Mouse (Mus musculus): Measurements from ENCODE around the gene Hist3h2a.

- no peak for TF ChIP-seq CTCF (IDR thresholded peaks at IDR 0.05; ENCODE audit: low read depth)
- no peak for TF ChIP-seq EP300 (IDR thresholded peaks at IDR 0.05; ENCODE audit: low read depth)
These were observed 35.7 kb downstream of the Hist3h2a start for GRCm38 (mm10) chr11:58990141-58990540.

Data from liver, postnatal 0 days (tissue).